Mouse (Mus musculus) liver, postnatal 0 days (tissue): ENCODE data around the gene Gk5.

Experiments used
- CTCF ChIP-seq: sonication (generic); IDR thresholded peaks from 2 replicates; pipeline ENCODE4 v1.5.1; 2016; ENCODE audit warnings: antibody characterized with exemption, low read depth
- EP300 ChIP-seq: IDR thresholded peaks from 2 replicates; pipeline ENCODE4 v1.6.1; 2016; ENCODE audit warnings: antibody characterized with exemption, low read depth, mild to moderate bottlenecking

- TF ChIP-seq CTCF: no peak
- no peak for TF ChIP-seq EP300
Observed at GRCm38 (mm10) chr9:96135461-96135860, 16.3 kb downstream of the Gk5 start.
